Mouse (Mus musculus) brain, adult 10 weeks (tissue): ENCODE measurements around the gene Exoc7. TPM values are rescaled to one million over a fixed set of nuclear protein-coding genes. Genes with fewer than 3 reads are reported as not detected.

Experiments
- polyA plus RNA-seq: library from polyadenylated mRNA; stranded (reverse); fragments of 350-450 nt; fragmentation: Illumina TruSeq; extraction: RNeasy Lipid Tissue Mini Kit (QIAGEN cat#74804); gene quantifications from one replicate; pipeline ENCODE4 v1.2.3, GENCODE M21; 2015; ENCODE audit warnings: low read depth, low replicate concordance

Gene Exoc7
- 74.2 TPM for polyA plus RNA-seq

DNA sequence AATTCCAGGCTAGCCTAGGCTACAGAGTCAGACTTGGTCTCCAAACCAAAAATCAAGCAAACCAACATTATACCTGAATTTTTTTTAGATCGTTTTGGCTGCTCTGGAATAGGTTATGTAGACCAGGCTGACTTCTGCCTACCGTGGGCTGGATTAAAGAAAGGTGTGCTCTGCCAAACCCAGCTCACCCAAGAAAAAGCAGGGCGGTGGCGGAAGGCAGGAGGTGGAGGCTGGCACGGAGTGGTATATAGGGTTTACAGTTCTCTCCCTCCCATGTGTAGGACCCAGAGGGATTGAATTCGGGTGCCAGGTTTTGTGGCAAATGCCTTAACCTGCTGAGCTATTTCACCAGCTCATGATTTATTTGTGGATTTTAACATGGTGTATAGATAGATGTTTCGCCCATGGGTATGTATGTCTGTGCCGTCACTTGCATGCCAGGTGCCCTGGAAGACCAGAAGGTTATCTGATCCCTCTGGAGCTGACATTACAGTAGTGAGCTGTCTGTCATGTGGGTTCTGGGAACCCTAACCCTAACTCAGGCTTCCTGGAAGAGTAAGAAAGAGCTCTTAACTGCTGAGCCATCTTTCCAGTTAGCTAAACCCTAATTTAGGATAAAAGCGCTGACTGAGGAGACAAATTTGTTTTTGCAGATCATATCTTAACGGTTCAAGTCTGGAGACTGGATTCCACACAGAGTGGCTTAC, at the start of gene Exoc7:
TSS of gene Exoc7 (minus strand) at position 215 of the 707 bp plus-strand sequence.

DNA sequence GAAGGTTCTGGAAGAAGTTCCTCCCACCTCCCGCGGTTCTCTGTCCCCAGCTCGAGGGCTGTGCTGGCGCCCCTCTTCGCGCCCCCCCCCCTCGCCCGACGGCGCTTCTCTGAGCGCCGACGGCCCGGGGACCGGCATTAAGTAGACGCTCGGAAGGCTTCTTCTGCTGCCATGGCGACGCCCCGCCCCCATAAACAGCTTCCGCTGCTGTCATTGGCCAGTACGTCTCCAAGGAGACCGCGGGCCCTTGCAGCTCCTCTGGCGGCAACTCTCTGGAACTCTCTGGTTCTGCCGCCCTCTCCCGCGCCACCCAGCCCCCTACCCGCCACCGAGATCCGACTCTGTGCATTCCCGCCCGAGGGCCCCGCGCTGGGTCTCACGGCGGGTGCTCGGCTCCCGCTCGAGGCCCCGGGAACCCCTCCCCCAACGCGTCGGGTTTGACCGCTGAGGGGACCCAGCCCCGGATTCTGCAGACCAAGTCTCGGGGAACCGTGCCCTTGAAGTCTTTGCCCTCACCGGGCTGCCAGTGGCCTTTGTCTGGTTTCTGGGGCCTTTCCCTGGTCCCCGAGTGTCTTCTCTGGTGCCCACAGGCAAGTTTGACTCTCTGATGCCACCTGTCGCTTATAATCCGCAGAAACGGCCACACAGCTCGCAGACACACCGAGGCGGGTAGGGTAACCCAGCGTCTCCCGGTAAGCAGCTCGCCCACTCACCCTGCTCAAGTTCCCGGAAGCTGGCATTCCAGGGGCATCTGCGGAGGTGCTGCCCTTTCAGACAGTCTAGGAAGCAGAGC, 28.4 kb upstream of the Exoc7 start, which contains the start of gene Foxj1:
TSS of gene Foxj1 (minus strand) at position 156 of the 793 bp plus-strand sequence.

DNA sequence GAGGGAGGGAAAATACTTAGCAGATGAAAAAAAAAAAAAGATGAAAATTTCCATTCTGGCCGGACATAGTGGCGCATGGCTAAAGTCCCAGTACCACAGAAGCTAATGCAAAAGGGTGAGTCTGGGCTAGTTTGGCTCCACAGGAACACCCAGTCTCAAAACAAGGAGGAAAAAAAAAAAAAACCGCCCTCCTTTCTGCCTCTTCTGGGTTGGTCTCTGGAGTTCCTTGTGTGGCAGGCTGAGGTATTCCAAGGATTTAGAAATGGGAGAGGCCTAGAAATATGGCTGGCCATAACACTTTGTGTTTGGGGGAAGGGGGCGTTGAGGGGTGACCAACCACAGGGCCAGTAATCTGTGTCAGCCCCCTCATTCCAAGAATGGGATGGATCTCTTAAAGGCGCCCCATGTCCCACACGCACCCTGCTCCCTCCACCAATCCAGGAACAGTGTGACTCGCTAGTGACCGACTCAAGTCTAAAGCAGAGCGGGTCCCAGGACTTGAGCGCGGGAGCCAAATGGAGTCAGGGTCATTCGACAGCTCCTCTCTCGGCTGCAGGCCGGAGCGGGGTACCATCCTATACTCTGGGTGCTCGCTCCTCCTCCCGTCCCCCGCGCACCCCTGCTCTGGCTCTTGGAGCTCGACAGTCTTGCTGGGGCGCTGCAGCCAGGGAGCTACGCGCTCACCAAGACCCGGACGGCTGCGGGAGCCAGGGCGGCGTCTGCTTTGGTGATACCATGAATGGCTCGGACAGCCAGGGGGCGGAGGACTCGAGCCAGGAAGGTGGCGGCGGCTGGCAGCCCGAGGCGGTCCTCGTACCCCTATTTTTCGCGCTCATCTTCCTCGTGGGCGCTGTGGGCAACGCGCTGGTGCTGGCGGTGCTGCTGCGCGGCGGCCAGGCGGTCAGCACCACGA, 26.0 kb downstream of the Exoc7 start, which contains the start of gene Galr2:
TSS of gene Galr2 (plus strand) at position 189 of the 913 bp plus-strand sequence.

DNA sequence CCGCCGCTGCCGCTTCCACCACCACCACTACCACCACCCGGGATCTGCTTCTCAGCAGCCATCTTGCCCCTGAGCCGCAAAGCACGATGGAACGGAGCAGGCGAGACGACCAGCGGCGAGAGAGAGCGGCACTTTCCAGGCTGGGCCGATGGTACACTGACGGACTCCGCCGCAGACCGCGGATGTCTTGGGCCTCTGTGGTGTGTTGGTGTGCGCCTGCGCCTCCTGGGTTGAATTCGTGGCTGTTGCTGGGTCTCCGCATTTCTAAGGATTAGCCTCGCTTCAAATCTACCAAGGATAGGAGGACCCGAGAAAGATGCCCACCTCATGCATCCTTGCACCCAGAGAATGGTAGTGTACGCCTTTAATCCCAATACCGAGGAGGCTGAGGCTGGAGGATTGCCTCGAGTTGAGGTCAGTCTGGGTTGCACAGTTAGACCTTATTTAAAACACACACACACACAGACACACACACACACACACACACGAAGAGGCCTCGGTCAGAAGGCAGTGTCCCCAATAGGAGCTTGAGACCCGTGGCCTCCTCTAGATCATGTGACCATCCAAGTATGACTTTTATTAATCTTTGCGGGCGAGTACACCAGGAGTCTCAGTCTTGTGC, 32.9 kb downstream of the Exoc7 start, which contains the start of gene Srp68:
TSS of gene Srp68 (minus strand) at position 173 of the 622 bp plus-strand sequence.

Other genes starting within 250 kb of the Exoc7 start
- 0.76 TPM for gene Unc13d, start 229.3 kb downstream of the Exoc7 start, polyA plus RNA-seq
- gene Wbp2, start 220.2 kb downstream of the Exoc7 start, polyA plus RNA-seq: 423 TPM
- gene Trim47, start 180.0 kb downstream of the Exoc7 start, polyA plus RNA-seq: 4.4 TPM
- gene Trim65, start 176.1 kb downstream of the Exoc7 start, polyA plus RNA-seq: 3.2 TPM
- gene Mrpl38, start 168.4 kb downstream of the Exoc7 start, polyA plus RNA-seq: 64.8 TPM
- 37.6 TPM for gene Fbf1, start 139.1 kb downstream of the Exoc7 start, polyA plus RNA-seq
- gene Ten1, start 108.4 kb downstream of the Exoc7 start, polyA plus RNA-seq: 58.6 TPM
- gene Acox1, start 108.2 kb downstream of the Exoc7 start, polyA plus RNA-seq: 119 TPM
- 1.3 TPM for gene Evpl, start 69.2 kb downstream of the Exoc7 start, polyA plus RNA-seq
- gene Srp68, start 33.0 kb downstream of the Exoc7 start, polyA plus RNA-seq: 58.8 TPM
- not detected for gene Galr2, start 26.3 kb downstream of the Exoc7 start, polyA plus RNA-seq
- gene Foxj1, start 28.2 kb upstream of the Exoc7 start, polyA plus RNA-seq: 12.3 TPM
- 178 TPM for gene Rnf157, start 105.8 kb upstream of the Exoc7 start, polyA plus RNA-seq
- 50.3 TPM for gene Ubald2, start 126.9 kb upstream of the Exoc7 start, polyA plus RNA-seq
- gene Qrich2, start 159.0 kb upstream of the Exoc7 start, polyA plus RNA-seq: 0.10 TPM
- gene Prpsap1, start 187.0 kb upstream of the Exoc7 start, polyA plus RNA-seq: 58.7 TPM
- gene Sphk1, start 223.7 kb upstream of the Exoc7 start, polyA plus RNA-seq: 4.9 TPM